Mouse (Mus musculus) CD4-positive, CD25-positive, alpha-beta regulatory T cell (primary cell): ENCODE measurements around the gene Olfr815. TPM values are rescaled to one million over a fixed set of nuclear protein-coding genes. Genes with fewer than 3 reads are reported as not detected.

ENCODE experiments used
- polyA plus RNA-seq: library from polyadenylated mRNA; unstranded; fragments of 100-300 nt; shearing (Covaris generic); gene quantifications from one replicate; pipeline ENCODE4 v1.2.1, GENCODE M21; 2017

The Olfr815 gene
- polyA plus RNA-seq = not detected

GRCm38 (mm10) chr10:129905767-129906166, at the start of gene Olfr815:
Gene Olfr815, minus strand, starts transcription at chr10:129905867.

GRCm38 (mm10) chr10:129949000-129949399, 43.3 kb upstream of the Olfr815 start, which contains the start of gene Olfr818:
Gene Olfr818, minus strand, starts transcription at chr10:129949100.

GRCm38 (mm10) chr10:129915497-129915896, 9.8 kb upstream of the Olfr815 start, which contains the start of gene Olfr816:
Gene Olfr816, minus strand, starts transcription at chr10:129915597.

GRCm38 (mm10) chr10:129879751-129880150, 25.9 kb downstream of the Olfr815 start, which contains the start of gene Olfr814:
Gene Olfr814, minus strand, starts transcription at chr10:129879851.

GRCm38 (mm10) chr10:129855067-129855466, 50.6 kb downstream of the Olfr815 start, which contains the start of gene Olfr813:
Gene Olfr813, plus strand, starts transcription at chr10:129855367.

Other genes starting within 250 kb of the Olfr815 start
- gene Olfr800, start 248.2 kb downstream of the Olfr815 start, polyA plus RNA-seq = not detected
- gene Olfr801, start 232.0 kb downstream of the Olfr815 start, polyA plus RNA-seq = not detected
- gene Olfr802, start 217.7 kb downstream of the Olfr815 start, polyA plus RNA-seq = not detected
- not detected for gene Olfr803, start 211.6 kb downstream of the Olfr815 start, polyA plus RNA-seq
- gene Olfr804, start 202.7 kb downstream of the Olfr815 start, polyA plus RNA-seq = not detected
- not detected for gene Olfr805, start 176.5 kb downstream of the Olfr815 start, polyA plus RNA-seq
- gene Olfr806, start 163.9 kb downstream of the Olfr815 start, polyA plus RNA-seq = not detected
- gene Olfr807, start 148.1 kb downstream of the Olfr815 start, polyA plus RNA-seq = not detected
- not detected for gene Olfr808, start 140.4 kb downstream of the Olfr815 start, polyA plus RNA-seq
- gene Olfr809, start 131.2 kb downstream of the Olfr815 start, polyA plus RNA-seq = not detected
- gene Olfr810, start 111.0 kb downstream of the Olfr815 start, polyA plus RNA-seq = not detected
- not detected for gene Olfr811, start 101.5 kb downstream of the Olfr815 start, polyA plus RNA-seq
- not detected for gene Olfr812, start 59.8 kb downstream of the Olfr815 start, polyA plus RNA-seq
- not detected for gene Olfr813, start 50.5 kb downstream of the Olfr815 start, polyA plus RNA-seq
- 0.06 TPM for gene Olfr814, start 26.0 kb downstream of the Olfr815 start, polyA plus RNA-seq
- gene Olfr816, start 9.7 kb upstream of the Olfr815 start, polyA plus RNA-seq = 0.11 TPM
- gene Olfr818, start 43.2 kb upstream of the Olfr815 start, polyA plus RNA-seq = not detected
- not detected for gene Olfr819, start 61.4 kb upstream of the Olfr815 start, polyA plus RNA-seq
- not detected for gene Olfr247, start 70.3 kb upstream of the Olfr815 start, polyA plus RNA-seq
- 0.08 TPM for gene Gm10310, start 79.2 kb upstream of the Olfr815 start, polyA plus RNA-seq
- gene Olfr820, start 106.8 kb upstream of the Olfr815 start, polyA plus RNA-seq = not detected
- not detected for gene Olfr821, start 124.5 kb upstream of the Olfr815 start, polyA plus RNA-seq
- gene Olfr822, start 165.3 kb upstream of the Olfr815 start, polyA plus RNA-seq = 0.26 TPM
- not detected for gene Olfr823, start 209.5 kb upstream of the Olfr815 start, polyA plus RNA-seq
- gene Olfr824, start 224.1 kb upstream of the Olfr815 start, polyA plus RNA-seq = 0.19 TPM